Mouse (Mus musculus): ENCODE data around the gene Olfr1128.

- TF ChIP-seq EP300 (IDR thresholded peaks at IDR 0.05) = no peak
- no peak for TF ChIP-seq CTCF (IDR thresholded peaks at IDR 0.05)
Measured at GRCm38 (mm10) chr2:87515457-87516060, 29.8 kb downstream of the Olfr1128 start.

Measured in lung, postnatal 0 days (tissue).